ENCODE assay signal across 13 mouse cellular contexts in genomic region chr6:134045092-134045868, GRCm38 (mm10). TPM values are rescaled to one million over a fixed set of nuclear protein-coding genes. Genes with fewer than 3 reads are reported as not detected.
A peak's percentile ranks its signal among the peaks of the same experiment; 100 is the strongest.
DNase-seq lines count a peak whose midpoint lies in the region; ATAC-seq and TF ChIP-seq lines count a peak whose summit lies in the region.
"Had no signal": no experiment of that assay in that cellular context is flagged by ENCODE, and none has a peak within 500 bp of the region (broad histone marks: within the 10 kb centered on the region; RNA-seq: fewer than 3 reads in every experiment).

No protein-coding gene starts in this region.

- no peaks in the 10 kb centered on the region for H3K27me3 ChIP-seq in kidney, postnatal 0 days (ENCODE audit: insufficient read depth, low read length)
- H3K27me3 ChIP-seq in G1E (ENCODE audit: insufficient read depth, low read length): no peaks in the 10 kb centered on the region
- H3K27me3 ChIP-seq in liver, embryonic 12.5 days (replicated peaks): no peaks in the 10 kb centered on the region
- no peaks in the 10 kb centered on the region for H3K27me3 ChIP-seq in neural tube, embryonic 13.5 days
- H3K27me3 ChIP-seq in hindbrain, embryonic 11.5 days (ENCODE audit: control insufficient read depth, insufficient read depth, low read length): no peaks in the 10 kb centered on the region

- no peak overlapping the region for H3K9ac ChIP-seq in kidney, postnatal 0 days (ENCODE audit: low read depth, low read length)
- no peak overlapping the region for H3K9ac ChIP-seq in liver, embryonic 12.5 days
- no peak overlapping the region for H3K9ac ChIP-seq in neural tube, embryonic 13.5 days
- H3K9ac ChIP-seq in hindbrain, embryonic 11.5 days (ENCODE audit: low read depth, low read length): no peak overlapping the region

- H3K4me1 ChIP-seq in kidney, postnatal 0 days (replicated peaks; ENCODE audit: insufficient read depth, low read length): peaks cover 30% of the 10 kb centered on the region
- peaks cover 57% of the 10 kb centered on the region for H3K4me1 ChIP-seq in G1E (ENCODE audit: insufficient read depth, low read depth, low read length)
- H3K4me1 ChIP-seq in liver, embryonic 12.5 days: peaks cover 68% of the 10 kb centered on the region
- peaks cover 84% of the 10 kb centered on the region for H3K4me1 ChIP-seq in neural tube, embryonic 13.5 days (replicated peaks)
- no peaks in the 10 kb centered on the region for H3K4me1 ChIP-seq in hindbrain, embryonic 11.5 days (replicated peaks; ENCODE audit: control insufficient read depth, insufficient read depth, low read length)

- no peak for TF ChIP-seq CTCF in kidney, postnatal 0 days (IDR thresholded peaks at IDR 0.05; ENCODE audit: low read depth)
- TF ChIP-seq CTCF in G1E (IDR thresholded peaks at IDR 0.05; ENCODE audit: low read depth, low read length): no peak

- no peak overlapping the region for H3K27ac ChIP-seq in kidney, postnatal 0 days
- no peak overlapping the region for H3K27ac ChIP-seq in liver, embryonic 12.5 days
- no peak overlapping the region for H3K27ac ChIP-seq in neural tube, embryonic 13.5 days (replicated peaks)
- H3K27ac ChIP-seq in hindbrain, embryonic 11.5 days (ENCODE audit: low read depth, low read length): no peak overlapping the region
- H3K27ac ChIP-seq: hindbrain, postnatal 0 days had no signal

- peak overlapping the region; percentile 18; the same call in 1 of the 2 replicates for H3K4me2 ChIP-seq in kidney, postnatal 0 days (ENCODE audit: low read length)
- peak overlapping the region; percentile 29 for H3K4me2 ChIP-seq in liver, embryonic 12.5 days
- H3K4me2 ChIP-seq in neural tube, embryonic 13.5 days: peak overlapping the region; percentile 23
- H3K4me2 ChIP-seq in hindbrain, embryonic 11.5 days (replicated peaks; ENCODE audit: low read depth, low read length): no peak overlapping the region

- 75% methylated on average over 9 of the region's 9 CpGs for WGBS in kidney, postnatal 0 days
- WGBS in liver, embryonic 12.5 days (ENCODE audit: insufficient replicate concordance): 30% methylated on average over 9 of the region's 9 CpGs
- WGBS in neural tube, embryonic 13.5 days: 59% methylated on average over 9 of the region's 9 CpGs
- 86% methylated on average over 9 of the region's 9 CpGs for WGBS in hindbrain, embryonic 11.5 days

- no peak for ATAC-seq in kidney, postnatal 0 days (replicated peaks; ENCODE audit: low FRiP score, low read depth)
- peak; percentile 58; the same call in 1 of the 2 replicates for ATAC-seq in G1E (ENCODE audit: extremely low read depth, insufficient number of reproducible peaks, low FRiP score, poor library complexity, severe bottlenecking)
- ATAC-seq in liver, embryonic 12.5 days: no peak
- ATAC-seq in neural tube, embryonic 13.5 days (ENCODE audit: low read depth): no peak
- ATAC-seq in hindbrain, embryonic 11.5 days (ENCODE audit: low FRiP score): no peak
- ATAC-seq: hindbrain, postnatal 0 days had no signal

- no peaks in the 10 kb centered on the region for H3K36me3 ChIP-seq in kidney, postnatal 0 days (ENCODE audit: insufficient read depth, low read length)
- H3K36me3 ChIP-seq in G1E (replicated peaks): peaks cover 67% of the 10 kb centered on the region
- H3K36me3 ChIP-seq in liver, embryonic 12.5 days: no peaks in the 10 kb centered on the region
- no peaks in the 10 kb centered on the region for H3K36me3 ChIP-seq in neural tube, embryonic 13.5 days
- no peaks in the 10 kb centered on the region for H3K36me3 ChIP-seq in hindbrain, embryonic 11.5 days (ENCODE audit: control insufficient read depth, insufficient read depth, low read length)

- DNase-seq in kidney, postnatal 0 days (ENCODE audit: low spot score): no peak
- DNase-seq in kidney, adult 8-10 months: no peak
- peak; percentile 36 for DNase-seq in G1E (ENCODE audit: low spot score)
- no peak for DNase-seq in spleen, postnatal 10 days (ENCODE audit: low spot score in 2 of 2)
- DNase-seq in hindbrain, embryonic 11.5 days (ENCODE audit: low spot score): no peak
- DNase-seq in urinary bladder, postnatal 4 days (ENCODE audit: low spot score in 2 of 2): no peak
- DNase-seq: adrenal gland, postnatal 36 days; cerebellum, adult 18-20 months; kidney, postnatal 4 days; lung, adult 18-20 months had no signal

- H3K9me3 ChIP-seq in kidney, postnatal 0 days (replicated peaks; ENCODE audit: low read length): no peaks in the 10 kb centered on the region
- H3K9me3 ChIP-seq in G1E (replicated peaks): no peaks in the 10 kb centered on the region
- no peaks in the 10 kb centered on the region for H3K9me3 ChIP-seq in liver, embryonic 12.5 days (replicated peaks)
- no peaks in the 10 kb centered on the region for H3K9me3 ChIP-seq in neural tube, embryonic 13.5 days
- H3K9me3 ChIP-seq in hindbrain, embryonic 11.5 days (ENCODE audit: control insufficient read depth, low read length): no peaks in the 10 kb centered on the region

- no peak overlapping the region for H3K4me3 ChIP-seq in kidney, postnatal 0 days (replicated peaks; ENCODE audit: low read depth, low read length)
- H3K4me3 ChIP-seq in G1E (ENCODE audit: low read depth, low read length): peak overlapping the region; percentile 6; the same call in 1 of the 2 replicates
- no peak overlapping the region for H3K4me3 ChIP-seq in liver, embryonic 12.5 days
- H3K4me3 ChIP-seq in neural tube, embryonic 13.5 days: no peak overlapping the region
- no peak overlapping the region for H3K4me3 ChIP-seq in hindbrain, embryonic 11.5 days (ENCODE audit: low read depth, low read length)

RNA-seq across cellular contexts. Expression of gene Etv6, which starts 9.8 kb away (rescaled TPM):
- polyA plus RNA-seq in kidney, postnatal 0 days (2015; fragmentation: Nextera tagmentation; extraction: Ambion mirVana): 8.9 and 9.2 TPM in 2 replicates
- total RNA-seq in G1E (2014; fragmentation: Nextera tagmentation) (28.9 and 32.3 TPM in 2 replicates), G1E (2017) (9.8 and 10.4 TPM in 2 replicates)
- polyA plus RNA-seq in G1E (2012): 58.9 and 70.7 TPM in 2 replicates
- polyA plus RNA-seq in liver, embryonic 12.5 days (2016; fragmentation: Nextera tagmentation; extraction: Ambion mirVana): 6.7 and 7.9 TPM in 2 replicates
- 6.9 and 8.8 TPM in 2 replicates for polyA plus RNA-seq in neural tube, embryonic 13.5 days (2015; fragmentation: Nextera tagmentation; extraction: Ambion mirVana)
- 13.0 and 13.2 TPM in 2 replicates for polyA plus RNA-seq in hindbrain, embryonic 11.5 days (2014; fragmentation: Nextera tagmentation; extraction: Ambion mirVana)
